Mouse (Mus musculus) olfactory bulb, adult 2 months (tissue): ENCODE measurements at regions not wholly inside any gene's neighbourhood (a gene's known extent, or its start where the extent isn't known, plus 50 kb on each side); places are given as distances from the start of the nearest gene placed in this dataset.

Source experiments
- H3K27ac ChIP-seq: fragments of 200-500 bp; 2 replicates; pipeline ENCODE4 v1.5.1; 2012; ENCODE audit warnings: low read depth, low read length; ENCODE audit not compliant: insufficient read depth
- H3K4me1 ChIP-seq: fragments of 200-500 bp; 2 replicates; pipeline ENCODE4 v1.6.1; 2012; ENCODE audit warnings: low read length; ENCODE audit not compliant: control insufficient read depth, insufficient read depth
- H3K4me3 ChIP-seq: fragments of 200-500 bp; 2 replicates; pipeline ENCODE4 v1.5.1; 2012; ENCODE audit warnings: mild to moderate bottlenecking, low read depth, low read length, moderate library complexity; ENCODE audit not compliant: insufficient read depth
- CTCF ChIP-seq: fragments of 200-500 bp; IDR thresholded peaks from 2 replicates; pipeline ENCODE4 v1.5.1; 2012; ENCODE audit warnings: low read depth, mild to moderate bottlenecking, low read length, moderate library complexity; ENCODE audit not compliant: insufficient read depth
- POLR2A ChIP-seq: fragments of 200-500 bp; IDR thresholded peaks from 2 replicates; pipeline ENCODE4 v1.6.1; 2012; ENCODE audit warnings: mild to moderate bottlenecking, low read depth, low read length, moderate library complexity; ENCODE audit not compliant: insufficient read depth
- WGBS: fragments of 180-500 bp; shearing (Covaris S2); methylation state at CpG from one replicate; pipeline ENCODE4 v1.1.7; 2018; 5-methylcytosine and 5-hydroxymethylcytosine counted together

DNA sequence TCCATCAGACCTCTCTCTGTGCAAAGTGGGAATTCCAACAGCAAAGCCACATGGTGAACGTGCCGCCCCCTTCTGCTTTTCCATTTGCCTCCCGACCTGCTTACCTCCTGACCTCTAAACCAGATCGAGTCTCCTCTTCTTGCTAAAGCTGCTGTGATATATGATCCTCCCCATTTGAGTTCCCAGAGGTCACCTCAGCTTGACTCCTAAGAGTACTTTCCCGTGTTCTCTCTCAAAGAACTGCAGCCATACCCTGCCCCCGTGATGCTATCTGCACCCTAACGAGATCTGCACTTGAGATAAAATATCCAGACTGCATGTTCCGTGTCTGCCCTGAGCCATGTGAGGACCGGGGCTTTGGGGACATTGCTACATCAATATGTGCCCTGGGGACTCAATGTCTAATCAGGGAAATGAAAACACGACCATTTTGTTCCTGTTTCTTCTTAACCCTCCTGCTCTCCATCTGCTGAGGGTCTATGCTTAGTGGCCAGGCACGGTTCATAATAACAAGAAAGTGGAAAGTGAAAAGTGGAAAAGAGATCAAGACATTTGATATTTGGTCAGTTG lies 94.8 kb downstream of the 3110018I06Rik start:
- 83% methylated on average over 11 of the region's 11 CpGs for WGBS
- no peak overlapping the region for H3K27ac ChIP-seq
- TF ChIP-seq CTCF: no peak
- no peak for TF ChIP-seq POLR2A

GRCm38 (mm10) chr12:107585696-107586225 lies 97.3 kb downstream of the 3110018I06Rik start:
- Histone ChIP-seq H3K4me1 (no peaks in the 10 kb centered on the region), H3K27ac (no peak overlapping the region), H3K4me3 (no peak overlapping the region)
- TF ChIP-seq CTCF: no peak
- TF ChIP-seq POLR2A: no peak
- WGBS: 64% methylated on average over 9 of the region's 9 CpGs

More for the DNA sequence above, 94.8 kb downstream of the 3110018I06Rik start:
- H3K4me1 ChIP-seq: no peaks in the 10 kb centered on the region
- no peak overlapping the region for H3K4me3 ChIP-seq

DNA sequence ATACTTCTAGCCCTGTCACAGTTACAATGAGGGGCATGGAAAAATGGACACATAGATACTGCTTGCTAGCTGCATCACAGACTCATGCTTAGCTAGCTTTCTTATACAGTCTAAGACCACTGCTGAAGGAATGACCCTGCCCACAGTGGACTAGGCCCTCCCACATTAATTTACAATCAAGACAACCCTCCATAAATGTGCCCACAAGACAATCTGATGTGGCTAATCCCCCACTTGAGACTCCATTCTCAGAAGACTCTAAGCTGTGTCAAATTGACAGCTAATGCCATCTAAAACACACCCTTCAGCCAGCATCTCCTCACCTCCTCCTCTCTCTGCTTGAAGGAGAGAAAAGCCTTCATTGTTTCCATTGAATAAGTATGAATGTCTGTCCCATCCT lies 107.8 kb downstream of the 3110018I06Rik start:
- H3K4me1 ChIP-seq: no peaks in the 10 kb centered on the region
- no peak overlapping the region for H3K4me3 ChIP-seq
- TF ChIP-seq POLR2A: no peak
- TF ChIP-seq CTCF: no peak
- H3K27ac ChIP-seq: no peak overlapping the region

DNA sequence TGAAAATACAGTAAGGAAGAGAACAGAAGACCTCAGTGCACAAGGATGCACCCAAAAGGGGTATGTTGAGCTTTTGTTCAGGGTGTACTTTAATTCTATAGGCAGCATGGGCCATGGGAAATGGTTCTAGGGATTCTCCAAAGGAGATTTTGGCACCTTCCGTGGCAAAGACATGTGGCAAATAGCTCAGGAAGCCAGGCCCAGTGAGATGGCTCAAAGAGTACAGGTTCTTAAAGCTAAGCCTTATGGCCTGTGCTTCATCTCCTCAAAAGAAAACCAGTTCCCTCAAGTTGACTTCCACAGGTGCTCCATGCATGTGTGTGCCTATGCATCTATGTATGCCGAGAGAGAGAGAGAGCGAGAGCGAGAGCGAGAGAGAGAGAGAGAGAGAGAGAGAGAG lies 112.1 kb downstream of the 3110018I06Rik start:
- 97% methylated on average over 5 of the region's 5 CpGs for WGBS
- no peak for TF ChIP-seq POLR2A
- TF ChIP-seq CTCF: no peak

DNA sequence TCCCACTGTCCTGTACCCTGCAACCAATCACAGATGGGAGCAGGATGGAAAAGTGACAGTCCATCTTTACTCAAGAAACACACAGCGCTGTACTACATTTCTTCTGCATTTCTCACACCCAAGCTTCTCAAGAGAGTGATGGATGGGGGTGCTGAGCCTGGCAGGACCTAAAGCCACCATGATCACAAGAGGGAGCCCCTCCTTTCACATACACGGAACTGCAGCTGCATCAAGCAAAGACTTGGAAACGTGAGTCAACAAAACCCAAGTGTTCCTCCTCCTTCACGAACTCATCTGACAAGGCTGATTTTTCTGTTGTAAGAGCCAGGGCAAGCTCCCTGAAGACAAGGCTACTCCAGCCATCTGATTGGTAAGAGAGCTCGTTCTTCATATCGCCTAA lies 120.5 kb downstream of the 3110018I06Rik start:
- Histone ChIP-seq H3K4me3 (no peak overlapping the region), H3K4me1 (no peaks in the 10 kb centered on the region), H3K27ac (no peak overlapping the region)
- 75% methylated on average over 6 of the region's 6 CpGs for WGBS
- TF ChIP-seq CTCF (no peak), POLR2A (no peak)

More for the DNA sequence above, 112.1 kb downstream of the 3110018I06Rik start:
- Histone ChIP-seq H3K27ac (no peak overlapping the region), H3K4me1 (no peaks in the 10 kb centered on the region), H3K4me3 (no peak overlapping the region)

GRCm38 (mm10) chr12:107609986-107610385 lies 121.6 kb downstream of the 3110018I06Rik start:
- 93% methylated on average over 4 of the region's 4 CpGs for WGBS
- H3K27ac ChIP-seq: no peak overlapping the region
- no peak for TF ChIP-seq POLR2A
- TF ChIP-seq CTCF: no peak
- no peak overlapping the region for H3K4me3 ChIP-seq
- no peaks in the 10 kb centered on the region for H3K4me1 ChIP-seq

DNA sequence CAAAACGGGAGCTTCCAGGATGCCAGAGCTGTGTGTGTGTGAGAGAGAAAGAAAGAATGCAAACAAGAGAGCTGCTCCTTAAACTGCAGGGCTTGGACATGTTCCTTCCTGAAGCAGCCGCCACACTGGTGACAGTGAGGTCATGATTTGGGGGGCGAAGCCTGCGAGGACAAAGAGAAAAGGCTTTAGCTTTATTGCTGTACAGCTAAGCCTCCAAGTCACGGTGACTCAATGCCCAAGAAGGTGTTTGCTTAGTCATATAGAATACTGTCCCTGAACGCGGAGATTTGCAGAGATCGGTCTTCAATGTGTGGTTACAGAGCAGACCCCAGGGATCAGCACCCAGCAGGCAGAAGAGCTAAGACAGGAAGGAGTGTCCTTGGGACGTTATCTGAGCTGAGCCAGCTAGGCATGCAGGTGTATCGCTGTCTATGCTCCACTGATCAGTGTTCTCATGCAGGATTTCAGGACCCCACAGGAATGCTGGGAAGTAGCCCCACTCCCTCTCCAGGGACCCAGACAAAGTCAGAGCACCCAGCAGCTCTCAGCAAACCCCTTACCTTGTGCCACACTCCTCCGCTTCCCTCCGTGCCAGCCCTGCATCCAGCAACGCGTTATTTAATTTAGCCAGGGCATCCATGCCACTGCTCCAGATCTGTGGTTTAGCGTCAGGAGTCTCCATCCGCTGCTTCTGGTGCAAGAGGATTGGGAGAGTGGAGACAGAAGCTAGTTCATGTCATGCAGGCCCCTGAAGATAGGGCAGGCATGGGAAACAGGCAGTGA lies 129.0 kb downstream of the 3110018I06Rik start:
- Histone ChIP-seq H3K27ac (no peak overlapping the region), H3K4me3 (no peak overlapping the region), H3K4me1 (peaks cover 6% of the 10 kb centered on the region)
- WGBS: 67% methylated on average over 16 of the region's 16 CpGs
- TF ChIP-seq CTCF: no peak
- no peak for TF ChIP-seq POLR2A

GRCm38 (mm10) chr12:107624446-107624845 lies 136.0 kb downstream of the 3110018I06Rik start:
- no peaks in the 10 kb centered on the region for H3K4me1 ChIP-seq
- TF ChIP-seq POLR2A (no peak), CTCF (no peak)
- no peak overlapping the region for H3K27ac ChIP-seq
- H3K4me3 ChIP-seq: no peak overlapping the region
- 68% methylated on average over 3 of the region's 3 CpGs for WGBS

DNA sequence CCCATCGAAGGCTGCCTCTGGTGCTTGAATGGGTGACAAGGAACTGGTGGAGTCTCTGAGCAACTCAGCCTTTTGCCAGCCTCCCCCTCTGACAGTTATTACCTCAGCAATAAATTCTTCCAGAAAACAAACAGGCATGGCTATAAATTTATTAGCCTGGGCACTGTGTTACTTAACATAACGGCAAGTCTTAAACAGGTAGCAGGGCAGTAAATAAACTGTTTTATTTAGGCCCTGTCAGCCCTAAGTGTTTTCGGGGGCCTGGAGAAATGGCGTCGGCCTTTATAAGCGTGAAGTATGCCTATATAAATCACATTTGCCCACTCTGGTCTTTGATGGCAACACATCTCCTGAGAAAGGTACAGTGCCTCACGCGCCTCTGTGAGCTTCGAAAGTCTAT lies 159.6 kb downstream of the 3110018I06Rik start:
- Histone ChIP-seq H3K4me3 (no peak overlapping the region), H3K4me1 (no peaks in the 10 kb centered on the region), H3K27ac (no peak overlapping the region)
- TF ChIP-seq POLR2A (no peak), CTCF (no peak)
- 96% methylated on average over 9 of the region's 9 CpGs for WGBS
